Comparison of ENCODE assay signal across 26 mouse cellular contexts in the genomic region with DNA sequence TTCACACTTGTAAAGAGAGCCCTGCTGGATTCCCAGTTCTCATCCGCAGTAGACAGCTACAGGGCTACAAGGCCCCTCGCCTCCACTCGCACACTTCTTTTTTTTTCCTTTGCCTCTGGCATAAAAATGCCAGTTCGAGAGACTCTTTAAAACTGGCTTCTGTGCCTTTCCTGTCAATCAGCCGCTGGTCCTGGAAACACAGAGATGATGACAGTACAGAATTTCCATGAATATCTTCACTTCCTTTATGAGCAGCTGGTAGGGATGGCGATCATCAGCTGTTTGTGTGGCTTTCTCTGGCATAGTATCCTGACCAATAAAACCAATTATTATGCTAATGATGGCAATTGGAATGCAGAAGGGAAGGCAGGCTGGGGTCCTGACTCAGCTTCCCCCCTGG.
DNase-seq lines count a peak whose midpoint lies in the region; ATAC-seq and TF ChIP-seq lines count a peak whose summit lies in the region.
"Had no signal": no experiment of that assay in that cellular context is flagged by ENCODE, and none has a peak within 500 bp of the region (broad histone marks: within the 10 kb centered on the region; RNA-seq: fewer than 3 reads in every experiment).

No protein-coding gene starts in this region.

- no peaks in the 10 kb centered on the region for H3K27me3 ChIP-seq in forebrain, embryonic 15.5 days
- H3K27me3 ChIP-seq in forebrain, embryonic 10.5 days (ENCODE audit: poor library complexity, severe bottlenecking), result no peaks in the 10 kb centered on the region
- H3K27me3 ChIP-seq in forebrain, postnatal 0 days (ENCODE audit: insufficient read depth, low read length), result no peaks in the 10 kb centered on the region
- H3K27me3 ChIP-seq: embryonic facial prominence, embryonic 15.5 days; heart, embryonic 13.5 days; hindbrain, embryonic 15.5 days; kidney, embryonic 15.5 days; limb, embryonic 13.5 days; lung, embryonic 15.5 days; neural tube, embryonic 12.5 days had no signal

- H3K27ac ChIP-seq in forebrain, embryonic 15.5 days (replicated peaks), result no peak overlapping the region
- no peak overlapping the region for H3K27ac ChIP-seq in forebrain, embryonic 10.5 days
- no peak overlapping the region for H3K27ac ChIP-seq in forebrain, postnatal 0 days (ENCODE audit: low read depth, low read length)
- H3K27ac ChIP-seq: embryonic facial prominence, embryonic 10.5 days; embryonic facial prominence, embryonic 15.5 days; heart, embryonic 13.5 days; hindbrain, embryonic 15.5 days; kidney, embryonic 15.5 days; limb, embryonic 13.5 days; lung, embryonic 15.5 days; neural tube, embryonic 12.5 days had no signal

- H3K9me3 ChIP-seq in forebrain, embryonic 15.5 days, result no peaks in the 10 kb centered on the region
- no peaks in the 10 kb centered on the region for H3K9me3 ChIP-seq in forebrain, embryonic 10.5 days
- H3K9me3 ChIP-seq in forebrain, postnatal 0 days (ENCODE audit: low read length), result no peaks in the 10 kb centered on the region
- H3K9me3 ChIP-seq: embryonic facial prominence, embryonic 10.5 days; embryonic facial prominence, embryonic 15.5 days; heart, embryonic 13.5 days; hindbrain, embryonic 15.5 days; kidney, embryonic 15.5 days; limb, embryonic 13.5 days; lung, embryonic 15.5 days; neural tube, embryonic 12.5 days had no signal

- H3K4me1 ChIP-seq in forebrain, embryonic 15.5 days, result no peaks in the 10 kb centered on the region
- no peaks in the 10 kb centered on the region for H3K4me1 ChIP-seq in forebrain, embryonic 10.5 days
- H3K4me1 ChIP-seq in forebrain, postnatal 0 days (ENCODE audit: insufficient read depth), result no peaks in the 10 kb centered on the region
- H3K4me1 ChIP-seq: embryonic facial prominence, embryonic 10.5 days; embryonic facial prominence, embryonic 15.5 days; heart, embryonic 13.5 days; hindbrain, embryonic 15.5 days; kidney, embryonic 15.5 days; limb, embryonic 13.5 days; lung, embryonic 15.5 days; neural tube, embryonic 12.5 days had no signal

- WGBS in forebrain, embryonic 15.5 days, result 40% methylated on average over 6 of the region's 6 CpGs
- 75% methylated on average over 6 of the region's 6 CpGs for WGBS in forebrain, embryonic 10.5 days
- 30% methylated on average over 6 of the region's 6 CpGs for WGBS in forebrain, postnatal 0 days

- no peak overlapping the region for H3K4me3 ChIP-seq in forebrain, embryonic 15.5 days
- no peak overlapping the region for H3K4me3 ChIP-seq in forebrain, embryonic 10.5 days
- no peak overlapping the region for H3K4me3 ChIP-seq in forebrain, postnatal 0 days (ENCODE audit: low read depth, low read length)
- H3K4me3 ChIP-seq: embryonic facial prominence, embryonic 10.5 days; embryonic facial prominence, embryonic 15.5 days; heart, embryonic 13.5 days; hindbrain, embryonic 15.5 days; kidney, embryonic 15.5 days; limb, embryonic 13.5 days; lung, embryonic 15.5 days; myocyte; neural tube, embryonic 12.5 days had no signal

- H3K9ac ChIP-seq in forebrain, embryonic 15.5 days (replicated peaks), result no peak overlapping the region
- H3K9ac ChIP-seq in forebrain, postnatal 0 days, result no peak overlapping the region
- H3K9ac ChIP-seq: embryonic facial prominence, embryonic 15.5 days; heart, embryonic 13.5 days; hindbrain, embryonic 15.5 days; kidney, embryonic 15.5 days; limb, embryonic 13.5 days; lung, embryonic 15.5 days; neural tube, embryonic 12.5 days had no signal

- DNase-seq in forebrain, embryonic 10.5 days (ENCODE audit: extremely low spot score, low spot score), result no peak
- peak; percentile 10 for DNase-seq in layer of hippocampus, adult 9-11 months
- DNase-seq in layer of hippocampus, postnatal 36 days, result no peak
- peak; percentile 41 for DNase-seq in R1 (ENCODE audit: low read depth, low spot score)
- peak; percentile 18 for DNase-seq in forebrain, postnatal 0 days
- DNase-seq in adrenal gland, postnatal 14 days, result no peak
- DNase-seq: adrenal gland, postnatal 10 days; cerebellum, adult 2 months; cerebellum, postnatal 14 days; gastrocnemius, postnatal 25 days; heart, postnatal 10 days; kidney, adult 18-20 months; kidney, postnatal 36 days; right cerebral cortex, postnatal 14 days had no signal

- no peak overlapping the region for H3K4me2 ChIP-seq in forebrain, embryonic 15.5 days (replicated peaks)
- H3K4me2 ChIP-seq in forebrain, postnatal 0 days (ENCODE audit: low read depth), result no peak overlapping the region
- H3K4me2 ChIP-seq: embryonic facial prominence, embryonic 15.5 days; heart, embryonic 13.5 days; hindbrain, embryonic 15.5 days; kidney, embryonic 15.5 days; limb, embryonic 13.5 days; liver, embryonic 11.5 days; lung, embryonic 15.5 days; midbrain, embryonic 11.5 days; neural tube, embryonic 12.5 days had no signal

- no peaks in the 10 kb centered on the region for H3K36me3 ChIP-seq in forebrain, embryonic 15.5 days
- no peaks in the 10 kb centered on the region for H3K36me3 ChIP-seq in forebrain, embryonic 10.5 days (replicated peaks)
- H3K36me3 ChIP-seq in forebrain, postnatal 0 days (ENCODE audit: insufficient read depth), result no peaks in the 10 kb centered on the region
- H3K36me3 ChIP-seq: embryonic facial prominence, embryonic 10.5 days; embryonic facial prominence, embryonic 15.5 days; heart, embryonic 13.5 days; hindbrain, embryonic 15.5 days; kidney, embryonic 15.5 days; limb, embryonic 13.5 days; lung, embryonic 15.5 days; neural tube, embryonic 12.5 days had no signal

- no peak for TF ChIP-seq CTCF in forebrain, postnatal 0 days (IDR thresholded peaks at IDR 0.05; ENCODE audit: low read depth)

- 0 out of 2 replicates have a peak, but pooled peaks have one; percentile 38 for ATAC-seq in forebrain, embryonic 15.5 days (replicated peaks)
- ATAC-seq in forebrain, postnatal 0 days, result peak; percentile 60

Comparison
In these comparisons a context has a peak if more than half of its experiments do, and no peak if none do; other contexts are left out.
1. DNase-seq: peak in layer of hippocampus, adult 9-11 months (single experiment), R1 (single experiment) and forebrain, postnatal 0 days (single experiment); none in forebrain, embryonic 10.5 days (single experiment), layer of hippocampus, postnatal 36 days (0 of 2) and adrenal gland, postnatal 14 days (single experiment).